Mouse (Mus musculus) forebrain, embryonic 13.5 days (tissue): ENCODE data around the gene Ppt2. TPM values are rescaled to one million over a fixed set of nuclear protein-coding genes. Genes with fewer than 3 reads are reported as not detected.
A peak's percentile ranks its signal among the peaks of the same experiment; 100 is the strongest.

Experiments used
- ATAC-seq: fragments of 200-750 bp; cut with Nextera tagmentation; 2 replicates; pipeline ENCODE4 v1.8.0; 2017
- H3K27ac ChIP-seq: fragments of 300-500 bp; sonication (generic); 2 replicates; pipeline ENCODE4 v1.5.1; 2015; ENCODE audit warnings: inconsistent platforms, mild to moderate bottlenecking, moderate library complexity
- H3K27me3 ChIP-seq: fragments of 300-500 bp; sonication (generic); 2 replicates; pipeline ENCODE4 v1.6.1; 2015; ENCODE audit warnings: mild to moderate bottlenecking, inconsistent platforms
- H3K36me3 ChIP-seq: fragments of 300-500 bp; sonication (generic); 2 replicates; pipeline ENCODE4 v1.6.1; 2015; ENCODE audit warnings: mild to moderate bottlenecking, inconsistent platforms; ENCODE audit not compliant: poor library complexity, severe bottlenecking
- H3K4me1 ChIP-seq: fragments of 300-500 bp; sonication (generic); 2 replicates; pipeline ENCODE4 v1.6.1; 2015; ENCODE audit warnings: inconsistent platforms
- H3K4me2 ChIP-seq: fragments of 300-500 bp; sonication (generic); 2 replicates; pipeline ENCODE4 v1.6.1; 2015; ENCODE audit warnings: inconsistent platforms, mild to moderate bottlenecking, moderate library complexity
- H3K4me3 ChIP-seq: fragments of 300-500 bp; sonication (generic); 2 replicates; pipeline ENCODE4 v1.5.1; 2015; ENCODE audit warnings: mild to moderate bottlenecking, inconsistent platforms
- H3K9ac ChIP-seq: fragments of 300-500 bp; sonication (generic); 2 replicates; pipeline ENCODE4 v1.6.1; 2015; ENCODE audit warnings: mild to moderate bottlenecking, inconsistent platforms
- H3K9me3 ChIP-seq: fragments of 300-500 bp; sonication (generic); replicated peaks from 2 replicates; pipeline ENCODE4 v1.6.1; 2016; ENCODE audit warnings: inconsistent platforms
- WGBS: fragments of 180-500 bp; shearing (Covaris S2); methylation state at CpG from one replicate; pipeline ENCODE4 v1.1.7; 2015; 5-methylcytosine and 5-hydroxymethylcytosine counted together
- polyA plus RNA-seq: library from polyadenylated mRNA; unstranded; fragments of >200 nt; fragmentation: Nextera tagmentation; extraction: Ambion mirVana; gene quantifications from 2 replicates; pipeline ENCODE4 v1.2.1, GENCODE M21; 2015

Gene Ppt2
- polyA plus RNA-seq: 15.9 and 19.7 TPM in 2 replicates

DNA sequence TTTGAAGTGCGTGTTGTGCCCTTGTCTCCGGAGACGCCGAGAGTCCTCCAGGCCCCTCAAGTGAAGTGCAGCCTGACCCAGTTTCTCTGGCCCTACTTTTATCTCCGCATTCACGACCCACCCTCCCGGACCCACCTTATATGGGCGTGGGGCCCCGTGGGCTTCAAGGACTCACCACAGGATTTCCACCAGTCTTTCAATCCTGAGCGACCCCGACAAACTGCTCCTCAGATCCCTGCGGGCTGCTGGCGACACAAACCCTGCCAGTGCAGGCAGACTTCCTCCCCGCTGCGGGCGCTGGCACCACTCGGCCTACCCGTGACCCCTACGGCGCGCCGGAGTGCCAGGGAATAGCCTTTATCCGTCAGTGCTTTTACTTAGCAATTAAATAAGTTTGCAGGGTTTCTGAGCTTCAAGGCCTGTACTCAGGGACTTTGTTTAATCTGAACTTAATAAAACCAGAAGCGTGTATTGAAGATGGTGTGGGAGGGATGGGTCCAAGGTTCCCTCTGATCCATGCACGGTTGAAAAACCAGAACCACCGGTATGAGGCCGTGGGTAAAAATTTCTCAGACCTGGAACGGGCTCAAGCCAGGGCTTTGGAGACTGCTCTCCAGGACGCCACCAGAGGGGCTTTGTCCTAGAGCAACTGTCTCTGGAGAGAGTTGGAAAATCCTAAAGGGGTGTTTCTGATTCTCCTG, at the start of gene Ppt2:
TSS of gene Ppt2 (minus strand) at position 568 of the 701 bp plus-strand sequence.
- 6% methylated on average over 29 of the region's 29 CpGs for WGBS
- Histone ChIP-seq H3K27ac (peak within 1 kb of the TSS; percentile 88), H3K36me3 (peaks cover 19% of the 10 kb centered on the region), H3K4me3 (peak within 1 kb of the TSS; percentile 81), H3K4me1 (peaks cover 60% of the 10 kb centered on the region), H3K9me3 (no peaks in the 10 kb centered on the region), H3K4me2 (peak within 1 kb of the TSS; percentile 93), H3K9ac (peak within 1 kb of the TSS; percentile 80), H3K27me3 (peaks cover 35% of the 10 kb centered on the region)
- no peak for ATAC-seq

DNA sequence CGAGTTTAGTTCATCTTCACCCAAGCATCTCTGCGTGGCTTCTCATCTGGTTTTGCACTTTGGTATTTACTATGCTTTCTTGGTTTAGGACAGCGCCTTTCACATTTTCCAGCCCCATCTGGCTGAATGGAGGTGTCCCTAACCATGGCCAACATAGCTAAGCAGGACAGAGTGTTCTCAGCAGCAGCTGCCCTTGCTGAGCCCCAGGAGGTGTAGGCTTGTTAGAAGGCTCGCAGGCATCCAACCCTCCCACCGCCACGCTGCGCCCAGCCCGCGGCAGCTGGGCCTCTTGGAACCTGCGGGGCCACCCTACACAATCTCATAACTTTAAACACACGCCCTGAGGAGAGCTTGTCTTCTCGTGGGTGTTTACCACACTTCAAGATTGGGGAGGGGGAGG, 48.4 kb upstream of the Ppt2 start:
- Histone ChIP-seq H3K27ac (no peak overlapping the region), H3K4me1 (peaks cover 7% of the 10 kb centered on the region), H3K9me3 (no peaks in the 10 kb centered on the region), H3K4me3 (no peak overlapping the region), H3K36me3 (no peaks in the 10 kb centered on the region), H3K4me2 (no peak overlapping the region), H3K9ac (no peak overlapping the region), H3K27me3 (peaks cover 53% of the 10 kb centered on the region)
- WGBS: 81% methylated on average over 12 of the region's 12 CpGs
- no peak for ATAC-seq

DNA sequence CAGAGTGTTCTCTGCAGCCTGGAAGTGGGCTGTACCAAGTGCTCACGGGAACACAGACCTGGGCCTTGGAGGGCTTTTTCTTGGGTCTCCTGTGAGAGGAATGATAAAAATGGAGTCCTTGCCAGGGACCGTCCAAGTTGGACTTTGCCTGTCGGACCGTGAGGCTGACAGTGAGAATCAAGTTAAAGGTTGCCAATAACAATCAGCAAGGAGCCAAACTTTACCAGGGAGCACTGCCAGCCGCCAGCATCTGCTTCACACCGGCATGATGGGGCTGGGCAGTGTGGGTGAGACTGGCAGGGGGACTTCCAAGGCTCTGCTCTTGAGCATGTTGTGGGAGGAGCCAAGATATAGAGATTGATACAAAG, 47.8 kb upstream of the Ppt2 start:
- peaks cover 13% of the 10 kb centered on the region for H3K4me1 ChIP-seq
- no peaks in the 10 kb centered on the region for H3K36me3 ChIP-seq
- H3K9ac ChIP-seq: no peak overlapping the region
- H3K9me3 ChIP-seq: no peaks in the 10 kb centered on the region
- WGBS: 84% methylated on average over 6 of the region's 6 CpGs
- no peak for ATAC-seq
- H3K4me2 ChIP-seq: no peak overlapping the region
- H3K27me3 ChIP-seq: peaks cover 59% of the 10 kb centered on the region
- H3K27ac ChIP-seq: no peak overlapping the region
- H3K4me3 ChIP-seq: no peak overlapping the region

DNA sequence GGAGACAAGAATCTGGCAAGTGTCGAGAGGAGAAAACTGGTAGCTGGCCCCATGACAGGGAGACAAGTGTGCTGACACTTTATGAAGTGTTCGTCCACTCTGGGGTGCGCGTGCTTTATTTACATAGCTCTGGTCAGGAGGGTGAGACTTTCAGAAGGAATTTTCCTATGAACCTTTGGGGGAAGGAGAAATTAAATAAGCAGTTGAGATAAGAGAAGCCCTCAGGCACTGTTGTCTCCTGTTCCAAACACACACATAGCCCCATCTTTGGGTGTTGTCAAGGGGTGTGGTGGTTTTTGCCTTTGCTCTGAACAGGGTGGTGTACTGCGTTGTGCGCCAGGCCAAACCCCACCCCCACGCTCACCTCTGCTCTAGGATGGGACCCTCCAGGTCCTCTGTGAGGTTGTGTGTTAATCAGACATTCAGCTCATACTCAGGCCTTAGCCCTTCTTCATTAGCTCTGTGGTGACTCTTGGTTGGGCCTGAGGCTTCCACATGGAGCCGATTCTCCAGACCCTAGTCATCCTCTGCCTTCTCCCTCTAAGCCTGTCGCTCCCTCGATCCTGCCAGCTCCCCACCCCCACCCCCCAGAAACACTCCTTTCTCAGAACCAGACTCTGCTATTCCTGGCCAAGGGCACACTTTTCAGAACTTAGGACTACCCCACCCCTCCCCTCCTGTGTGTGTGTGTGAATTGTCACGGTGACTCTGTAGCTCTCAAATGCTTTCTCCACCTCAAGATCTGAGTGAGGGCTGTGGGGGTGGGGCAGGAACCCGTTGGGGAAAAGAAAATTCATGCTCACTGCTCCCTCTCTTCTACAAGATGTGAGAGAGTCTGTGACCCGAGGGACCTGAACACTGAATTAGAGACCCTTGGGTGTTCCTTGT, 47.1 kb upstream of the Ppt2 start:
- 72% methylated on average over 13 of the region's 13 CpGs for WGBS
- peaks cover 15% of the 10 kb centered on the region for H3K4me1 ChIP-seq
- H3K27ac ChIP-seq: no peak overlapping the region
- peaks cover 64% of the 10 kb centered on the region for H3K27me3 ChIP-seq
- no peaks in the 10 kb centered on the region for H3K9me3 ChIP-seq
- H3K4me2 ChIP-seq: no peak overlapping the region
- no peaks in the 10 kb centered on the region for H3K36me3 ChIP-seq
- no peak for ATAC-seq
- no peak overlapping the region for H3K9ac ChIP-seq
- no peak overlapping the region for H3K4me3 ChIP-seq

DNA sequence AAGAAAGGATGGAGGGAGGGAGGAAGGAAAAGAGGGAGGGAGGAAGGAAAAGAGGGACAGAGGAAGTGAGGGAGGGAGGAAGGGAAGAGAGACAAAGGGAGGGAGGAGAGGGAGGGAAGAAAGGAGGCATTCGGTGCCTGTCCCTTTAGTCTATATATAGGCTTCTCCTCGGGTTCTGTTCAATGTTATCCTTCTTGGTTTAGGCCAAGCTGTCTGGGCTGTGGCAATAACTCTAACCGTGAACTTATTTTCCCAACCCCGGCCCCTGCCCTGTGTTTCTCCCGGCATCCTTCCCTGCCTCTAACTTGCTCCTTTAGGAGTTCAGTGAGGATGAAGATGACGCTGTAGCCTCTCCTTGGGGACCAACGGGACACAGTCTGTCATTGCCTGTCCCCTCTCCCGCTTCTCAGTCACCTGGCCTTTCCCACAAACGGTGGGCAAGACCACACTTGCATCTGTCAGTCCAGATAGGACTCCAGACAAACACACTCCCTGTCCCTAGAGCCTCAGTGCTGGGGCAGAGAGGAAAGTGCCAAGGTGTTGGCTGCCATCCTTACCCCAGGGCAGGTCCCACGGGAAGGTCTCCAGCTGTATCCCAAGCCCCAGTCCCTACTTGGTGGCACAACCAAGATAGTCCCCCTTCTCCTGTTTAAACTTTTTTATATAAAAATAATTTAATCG, 46.4 kb upstream of the Ppt2 start:
- WGBS: 76% methylated on average over 11 of the region's 11 CpGs
- Histone ChIP-seq H3K27me3 (peaks cover 66% of the 10 kb centered on the region), H3K9ac (no peak overlapping the region), H3K36me3 (no peaks in the 10 kb centered on the region), H3K9me3 (no peaks in the 10 kb centered on the region), H3K27ac (no peak overlapping the region), H3K4me1 (peaks cover 15% of the 10 kb centered on the region), H3K4me3 (no peak overlapping the region), H3K4me2 (no peak overlapping the region)
- no peak for ATAC-seq

DNA sequence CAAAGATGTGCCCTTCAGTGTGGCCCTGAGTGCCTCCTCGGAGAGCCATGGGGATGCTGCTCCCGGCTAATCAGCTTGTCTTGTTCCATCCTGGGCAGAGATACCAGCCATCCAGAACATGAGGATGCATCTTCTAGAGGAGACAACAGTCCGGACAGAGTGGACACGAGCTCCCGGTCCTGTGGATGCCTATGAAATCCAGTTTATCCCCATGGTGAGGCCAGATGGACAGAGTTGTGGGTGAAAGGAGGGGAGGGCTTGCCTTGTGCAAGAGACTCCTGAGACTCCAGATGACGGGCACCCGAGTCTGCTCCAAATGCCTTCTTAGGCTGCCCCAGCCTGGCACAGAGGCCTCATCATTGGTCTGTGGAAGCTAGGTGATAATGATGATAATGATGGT, 44.8 kb upstream of the Ppt2 start:
- no peak overlapping the region for H3K4me2 ChIP-seq
- no peaks in the 10 kb centered on the region for H3K9me3 ChIP-seq
- no peak overlapping the region for H3K9ac ChIP-seq
- H3K4me1 ChIP-seq: peaks cover 15% of the 10 kb centered on the region
- H3K36me3 ChIP-seq: no peaks in the 10 kb centered on the region
- no peak overlapping the region for H3K4me3 ChIP-seq
- H3K27ac ChIP-seq: no peak overlapping the region
- H3K27me3 ChIP-seq: peaks cover 68% of the 10 kb centered on the region
- ATAC-seq: no peak
- 86% methylated on average over 7 of the region's 7 CpGs for WGBS

DNA sequence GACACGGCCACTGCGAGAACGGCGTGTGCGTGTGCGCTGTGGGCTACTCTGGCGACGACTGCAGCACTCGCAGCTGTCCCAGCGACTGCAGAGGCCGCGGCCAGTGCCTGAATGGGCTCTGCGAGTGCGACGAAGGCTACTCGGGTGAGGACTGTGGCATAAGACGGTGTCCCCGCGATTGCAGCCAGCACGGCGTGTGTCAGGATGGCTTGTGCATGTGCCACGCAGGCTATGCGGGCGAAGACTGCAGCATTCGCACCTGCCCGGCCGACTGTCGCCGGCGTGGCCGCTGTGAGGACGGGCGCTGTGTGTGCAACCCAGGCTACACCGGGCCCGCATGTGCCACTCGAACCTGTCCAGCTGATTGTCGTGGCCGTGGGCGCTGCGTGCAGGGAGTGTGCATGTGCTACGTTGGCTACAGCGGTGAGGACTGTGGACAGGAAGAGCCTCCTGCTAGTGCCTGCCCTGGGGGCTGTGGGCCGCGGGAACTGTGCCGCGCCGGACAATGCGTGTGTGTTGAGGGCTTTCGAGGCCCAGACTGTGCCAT, 44.0 kb upstream of the Ppt2 start:
- Histone ChIP-seq H3K27me3 (peaks cover 71% of the 10 kb centered on the region), H3K4me1 (peaks cover 15% of the 10 kb centered on the region), H3K36me3 (no peaks in the 10 kb centered on the region), H3K27ac (no peak overlapping the region), H3K9ac (peak overlapping the region; percentile 50), H3K4me2 (peak overlapping the region; percentile 63), H3K4me3 (peak overlapping the region; percentile 35), H3K9me3 (no peaks in the 10 kb centered on the region)
- WGBS: 29% methylated on average over 49 of the region's 49 CpGs
- ATAC-seq: no peak

DNA sequence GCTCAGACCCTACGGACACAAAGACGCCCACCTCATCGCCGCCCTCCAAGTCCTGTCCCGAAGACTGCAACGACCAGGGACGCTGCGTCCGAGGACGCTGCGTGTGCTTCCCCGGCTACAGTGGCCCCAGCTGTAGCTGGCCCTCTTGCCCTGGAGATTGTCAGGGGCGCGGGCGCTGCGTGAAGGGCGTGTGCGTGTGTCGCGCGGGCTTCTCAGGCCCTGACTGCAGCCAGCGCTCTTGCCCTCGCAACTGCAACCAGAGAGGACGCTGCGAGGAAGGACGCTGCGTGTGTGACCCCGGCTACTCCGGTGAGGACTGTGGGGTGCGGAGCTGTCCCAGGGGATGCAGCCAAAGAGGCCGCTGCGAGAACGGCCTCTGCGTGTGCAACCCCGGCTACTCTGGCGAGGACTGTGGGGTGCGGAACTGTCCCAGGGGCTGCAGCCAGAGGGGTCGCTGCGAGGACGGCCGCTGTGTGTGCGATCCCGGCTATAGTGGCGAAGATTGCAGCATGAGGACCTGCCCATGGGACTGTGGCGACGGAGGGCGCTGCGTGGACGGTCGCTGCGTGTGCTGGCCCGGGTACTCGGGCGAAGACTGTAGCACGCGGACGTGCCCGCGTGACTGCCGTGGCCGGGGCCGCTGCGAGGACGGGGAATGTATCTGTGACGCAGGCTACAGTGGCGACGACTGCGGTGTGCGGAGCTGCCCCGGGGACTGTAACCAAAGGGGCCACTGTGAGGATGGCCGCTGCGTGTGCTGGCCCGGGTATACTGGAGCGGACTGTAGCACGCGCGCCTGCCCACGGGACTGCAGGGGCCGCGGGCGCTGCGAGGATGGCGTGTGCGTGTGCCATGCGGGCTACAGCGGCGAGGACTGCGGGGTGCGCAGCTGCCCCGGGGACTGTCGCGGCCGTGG, 43.1 kb upstream of the Ppt2 start:
- Histone ChIP-seq H3K4me3 (peak overlapping the region; percentile 35), H3K9ac (peak overlapping the region; percentile 50), H3K36me3 (no peaks in the 10 kb centered on the region), H3K27me3 (peaks cover 71% of the 10 kb centered on the region), H3K4me1 (peaks cover 15% of the 10 kb centered on the region), H3K9me3 (no peaks in the 10 kb centered on the region), H3K4me2 (peak overlapping the region; percentile 63), H3K27ac (no peak overlapping the region)
- 8% methylated on average over 90 of the region's 93 CpGs for WGBS
- peak; percentile 21; the same call in 1 of the 2 replicates for ATAC-seq

DNA sequence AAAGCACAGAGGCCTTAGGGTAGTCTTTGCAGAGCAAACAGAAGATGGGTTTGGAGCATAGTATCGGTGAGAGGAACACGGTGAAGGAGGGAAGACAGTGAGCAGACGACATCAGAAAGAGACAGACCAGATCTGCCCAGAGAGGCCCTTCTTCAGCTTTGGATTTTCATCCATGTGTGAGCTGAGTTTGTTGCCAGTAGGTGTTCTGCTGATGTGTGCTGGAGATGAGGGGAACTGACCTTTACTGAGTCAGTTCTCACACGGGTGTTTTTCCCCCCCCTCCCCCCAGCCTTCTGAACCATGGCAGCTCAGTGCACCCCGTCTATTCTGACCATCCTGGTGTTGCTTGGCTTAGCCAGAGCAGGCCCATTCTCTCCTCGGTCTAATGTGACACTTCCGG, 41.9 kb upstream of the Ppt2 start, which contains the start of gene Tnxb:
TSS of gene Tnxb (plus strand) at position 301 of the 400 bp plus-strand sequence.
- peaks cover 68% of the 10 kb centered on the region for H3K27me3 ChIP-seq
- no peak within 1 kb of the TSS for H3K27ac ChIP-seq
- no peak for ATAC-seq
- peaks cover 15% of the 10 kb centered on the region for H3K4me1 ChIP-seq
- H3K4me3 ChIP-seq: peak within 1 kb of the TSS; percentile 35
- H3K9me3 ChIP-seq: no peaks in the 10 kb centered on the region
- peak within 1 kb of the TSS; percentile 50 for H3K9ac ChIP-seq
- 60% methylated on average over 7 of the region's 7 CpGs for WGBS
- H3K36me3 ChIP-seq: no peaks in the 10 kb centered on the region
- H3K4me2 ChIP-seq: peak within 1 kb of the TSS; percentile 63

DNA sequence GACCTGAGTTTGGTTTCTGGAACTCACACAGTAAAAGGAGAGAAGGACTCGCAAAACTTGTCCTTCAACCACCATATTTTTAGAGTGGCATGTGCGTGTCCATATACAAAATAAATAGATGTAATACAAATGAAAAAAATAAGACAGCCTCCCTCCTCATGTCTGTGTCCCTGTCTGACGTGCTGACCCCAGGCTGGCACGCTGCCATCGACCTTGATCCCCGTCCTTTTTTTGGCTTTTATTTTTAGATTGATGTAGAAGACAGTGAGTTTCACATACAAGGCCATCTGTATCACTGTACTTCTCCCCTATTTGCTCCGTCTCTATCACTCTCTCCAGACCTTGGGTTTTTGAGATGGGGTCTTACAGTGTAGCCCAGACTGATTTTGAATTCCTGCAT, 36.2 kb upstream of the Ppt2 start:
- H3K4me3 ChIP-seq: no peak overlapping the region
- 84% methylated on average over 7 of the region's 7 CpGs for WGBS
- ATAC-seq: no peak
- no peak overlapping the region for H3K9ac ChIP-seq
- H3K27me3 ChIP-seq: peaks cover 54% of the 10 kb centered on the region
- no peak overlapping the region for H3K27ac ChIP-seq
- H3K9me3 ChIP-seq: no peaks in the 10 kb centered on the region
- H3K36me3 ChIP-seq: no peaks in the 10 kb centered on the region
- H3K4me2 ChIP-seq: no peak overlapping the region
- H3K4me1 ChIP-seq: no peaks in the 10 kb centered on the region

DNA sequence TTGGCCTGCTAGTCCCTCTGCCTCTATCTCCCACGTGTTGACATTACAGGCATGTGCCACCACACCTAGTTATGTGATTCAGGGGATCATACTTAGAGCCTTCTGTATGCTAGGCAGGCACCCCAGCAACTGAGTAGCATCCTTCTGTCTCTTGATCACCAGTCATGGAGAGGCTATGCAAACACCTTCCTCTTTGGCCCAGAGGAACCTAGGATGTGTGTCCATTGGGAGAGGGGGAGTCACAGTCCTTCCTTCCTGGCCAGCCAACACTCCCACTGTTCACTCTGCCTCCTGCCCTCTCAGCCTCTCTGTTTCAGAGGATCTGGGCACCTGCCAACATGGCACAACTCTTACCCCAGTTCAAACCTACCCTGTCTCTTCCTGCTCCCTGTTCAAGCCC, 35.2 kb upstream of the Ppt2 start:
- Histone ChIP-seq H3K4me1 (no peaks in the 10 kb centered on the region), H3K27ac (no peak overlapping the region), H3K4me2 (no peak overlapping the region), H3K9ac (no peak overlapping the region), H3K27me3 (peaks cover 56% of the 10 kb centered on the region), H3K36me3 (no peaks in the 10 kb centered on the region), H3K9me3 (no peaks in the 10 kb centered on the region), H3K4me3 (no peak overlapping the region)
- WGBS: 45% methylated on average over 1 of the region's 1 CpGs
- ATAC-seq: no peak
